Mouse (Mus musculus) spleen, adult 2 months (tissue): Measurements from ENCODE around the gene Impg1. TPM values are rescaled to one million over a fixed set of nuclear protein-coding genes. Genes with fewer than 3 reads are reported as not detected.
A peak's percentile ranks its signal among the peaks of the same experiment; 100 is the strongest.

ENCODE experiments used
- DNase-seq, 2 experiments: peaks; one replicate each; pipeline versions ENCODE4 v3.0.0 to v3.0.0-alpha.2; 2012 to 2021; ENCODE audit warnings: low spot score in 2 of 2, low read depth in 1 of 2
- H3K27ac ChIP-seq: fragments of 200-500 bp; 2 replicates; pipeline ENCODE4 v1.5.1; 2012; ENCODE audit warnings: low read length, inconsistent platforms; ENCODE audit not compliant: insufficient read depth
- H3K27me3 ChIP-seq: fragments of 200-500 bp; 2 replicates; pipeline ENCODE4 v1.6.1; 2012; ENCODE audit warnings: mild to moderate bottlenecking, moderate library complexity, low read length, inconsistent platforms; ENCODE audit not compliant: control insufficient read depth, insufficient read depth
- H3K36me3 ChIP-seq: fragments of 200-500 bp; 2 replicates; pipeline ENCODE4 v1.6.1; 2012; ENCODE audit warnings: mild to moderate bottlenecking, low read length, inconsistent platforms; ENCODE audit not compliant: control insufficient read depth, insufficient read depth
- H3K4me1 ChIP-seq: fragments of 200-500 bp; 2 replicates; pipeline ENCODE4 v1.6.1; 2011; ENCODE audit warnings: inconsistent platforms; ENCODE audit not compliant: control insufficient read depth, insufficient read depth, insufficient read length
- H3K4me3 ChIP-seq: fragments of 200-500 bp; 2 replicates; pipeline ENCODE4 v1.5.1; 2011; ENCODE audit warnings: mild to moderate bottlenecking, inconsistent platforms; ENCODE audit not compliant: insufficient read depth, insufficient read length; ENCODE audit errors: extremely low read depth
- CTCF ChIP-seq: fragments of 200-500 bp; IDR thresholded peaks from 2 replicates; pipeline ENCODE4 v1.5.1; 2011; ENCODE audit warnings: mild to moderate bottlenecking, inconsistent platforms; ENCODE audit not compliant: insufficient read depth, insufficient read length, insufficient replicate concordance; ENCODE audit errors: extremely low read depth
- POLR2A ChIP-seq: fragments of 200-500 bp; IDR thresholded peaks from 2 replicates; pipeline ENCODE4 v1.6.1; 2011; ENCODE audit warnings: low read depth, low read length, inconsistent platforms
- WGBS: fragments of 180-500 bp; shearing (Covaris S2); methylation state at CpG from one replicate; pipeline ENCODE4 v1.1.7; 2018; 5-methylcytosine and 5-hydroxymethylcytosine counted together
- polyA plus RNA-seq: library from polyadenylated mRNA; depleted of rRNA; stranded (reverse); fragments of >200 nt; gene quantifications from 2 replicates; pipeline ENCODE4 v1.2.3, GENCODE M21; 2012

Impg1 gene
- polyA plus RNA-seq, 1 experiment, result not detected

GRCm38 (mm10) chr9:80307629-80308028, 157.7 kb downstream of the Impg1 start:
- H3K36me3 ChIP-seq, result no peaks in the 10 kb centered on the region
- TF ChIP-seq POLR2A (no peak), CTCF (no peak)
- WGBS, result 90% methylated on average over 13 of the region's 13 CpGs

GRCm38 (mm10) chr9:80306853-80307252, 158.4 kb downstream of the Impg1 start:
- Histone ChIP-seq H3K4me3 (no peak overlapping the region), H3K4me1 (no peaks in the 10 kb centered on the region), H3K27ac (no peak overlapping the region), H3K36me3 (no peaks in the 10 kb centered on the region), H3K27me3 (no peaks in the 10 kb centered on the region)
- TF ChIP-seq CTCF (no peak), POLR2A (no peak)
- 90% methylated on average over 11 of the region's 11 CpGs for WGBS
- DNase-seq, result no peak

More at GRCm38 (mm10) chr9:80307629-80308028, 157.7 kb downstream of the Impg1 start:
- Histone ChIP-seq H3K27me3 (no peaks in the 10 kb centered on the region), H3K4me1 (no peaks in the 10 kb centered on the region), H3K27ac (no peak overlapping the region), H3K4me3 (no peak overlapping the region)
- DNase-seq, result no peak

- H3K4me3 ChIP-seq, result no peak overlapping the region
- H3K36me3 ChIP-seq, result no peaks in the 10 kb centered on the region
- no peak overlapping the region for H3K27ac ChIP-seq
- no peaks in the 10 kb centered on the region for H3K27me3 ChIP-seq
- TF ChIP-seq CTCF (no peak), POLR2A (no peak)
- no peak for DNase-seq
- H3K4me1 ChIP-seq, result no peaks in the 10 kb centered on the region
- 94% methylated on average over 4 of the region's 4 CpGs for WGBS
These were observed 158.9 kb downstream of the Impg1 start for GRCm38 (mm10) chr9:80306390-80306789.

- Histone ChIP-seq H3K4me3 (no peak overlapping the region), H3K27ac (no peak overlapping the region), H3K4me1 (no peaks in the 10 kb centered on the region), H3K36me3 (no peaks in the 10 kb centered on the region), H3K27me3 (no peaks in the 10 kb centered on the region)
- 66% methylated on average over 4 of the region's 4 CpGs for WGBS
- peak in 1 of 2 experiments; percentile 25 for DNase-seq
- no peak for TF ChIP-seq CTCF
These were observed 161.8 kb downstream of the Impg1 start for GRCm38 (mm10) chr9:80303518-80303917.

- Histone ChIP-seq H3K4me1 (no peaks in the 10 kb centered on the region), H3K36me3 (no peaks in the 10 kb centered on the region), H3K27me3 (no peaks in the 10 kb centered on the region), H3K4me3 (no peak overlapping the region), H3K27ac (no peak overlapping the region)
- no peak for DNase-seq
- TF ChIP-seq CTCF (no peak), POLR2A (no peak)
- 89% methylated on average over 9 of the region's 9 CpGs for WGBS
These were observed 166.2 kb downstream of the Impg1 start for GRCm38 (mm10) chr9:80299031-80299430.

GRCm38 (mm10) chr9:80296086-80296485, 169.2 kb downstream of the Impg1 start:
- TF ChIP-seq CTCF (no peak), POLR2A (no peak)
- Histone ChIP-seq H3K4me1 (no peaks in the 10 kb centered on the region), H3K4me3 (no peak overlapping the region), H3K36me3 (no peaks in the 10 kb centered on the region), H3K27ac (no peak overlapping the region), H3K27me3 (no peaks in the 10 kb centered on the region)
- DNase-seq, result no peak
- WGBS, result 35% methylated on average over 4 of the region's 4 CpGs

GRCm38 (mm10) chr9:80293056-80293584, 172.2 kb downstream of the Impg1 start:
- 52% methylated on average over 2 of the region's 2 CpGs for WGBS
- Histone ChIP-seq H3K36me3 (no peaks in the 10 kb centered on the region), H3K27me3 (no peaks in the 10 kb centered on the region), H3K4me3 (no peak overlapping the region), H3K27ac (no peak overlapping the region), H3K4me1 (no peaks in the 10 kb centered on the region)
- DNase-seq, result no peak
- TF ChIP-seq CTCF (no peak), POLR2A (no peak)
